Mouse (Mus musculus): ENCODE results near the gene Gpr18. TPM values are rescaled to one million over a fixed set of nuclear protein-coding genes. Genes with fewer than 3 reads are reported as not detected.

Gpr18 gene
- 0.23 and 0.55 TPM in 2 replicates for polyA plus RNA-seq (2016; fragmentation: Nextera tagmentation; extraction: Ambion mirVana)

- Histone ChIP-seq H3K27ac (no peak within 1 kb of the TSS), H3K36me3 (replicated peaks) (peaks cover 59% of the 10 kb centered on the region), H3K4me3 (no peak within 1 kb of the TSS), H3K4me1 (no peaks in the 10 kb centered on the region), H3K27me3 (ENCODE audit: poor library complexity, severe bottlenecking) (no peaks in the 10 kb centered on the region), H3K9me3 (no peaks in the 10 kb centered on the region)
- no peak for DNase-seq (ENCODE audit: extremely low spot score, low spot score)
- 86% methylated on average over 8 of the region's 8 CpGs for WGBS
These were observed at the start of gene Gpr18 for GRCm38 (mm10) chr14:121915621-121916020. Gpr18 (minus strand) TSS chr14:121915781.

GRCm38 (mm10) chr14:121964990-121965389, 49.4 kb upstream of the Gpr18 start, which contains the start of gene Gpr183:
Gpr183 (minus strand) TSS chr14:121965195.
- no peak for DNase-seq (ENCODE audit: extremely low spot score, low spot score)
- H3K27ac ChIP-seq, result no peak within 1 kb of the TSS; the same call in 1 of the 2 replicates
- WGBS, result 81% methylated on average over 6 of the region's 6 CpGs

GRCm38 (mm10) chr14:121963942-121964335, 48.4 kb upstream of the Gpr18 start:
- Histone ChIP-seq H3K4me3 (peak overlapping the region; percentile 5; the same call in 1 of the 2 replicates), H3K4me1 (no peaks in the 10 kb centered on the region), H3K9me3 (no peaks in the 10 kb centered on the region), H3K27me3 (ENCODE audit: poor library complexity, severe bottlenecking) (no peaks in the 10 kb centered on the region), H3K36me3 (replicated peaks) (no peaks in the 10 kb centered on the region), H3K27ac (no peak overlapping the region; the same call in 1 of the 2 replicates)
- no peak for DNase-seq (ENCODE audit: extremely low spot score, low spot score)
- WGBS, result 86% methylated on average over 4 of the region's 4 CpGs

More at GRCm38 (mm10) chr14:121964990-121965389, 49.4 kb upstream of the Gpr18 start, which contains the start of gene Gpr183:
- Histone ChIP-seq H3K4me3 (peak within 1 kb of the TSS; percentile 5; the same call in 1 of the 2 replicates), H3K4me1 (0 out of 2 replicates have a peak, but pooled peaks cover under 1% of the 10 kb centered on the region), H3K36me3 (replicated peaks) (no peaks in the 10 kb centered on the region), H3K27me3 (ENCODE audit: poor library complexity, severe bottlenecking) (no peaks in the 10 kb centered on the region), H3K9me3 (no peaks in the 10 kb centered on the region)

DNA sequence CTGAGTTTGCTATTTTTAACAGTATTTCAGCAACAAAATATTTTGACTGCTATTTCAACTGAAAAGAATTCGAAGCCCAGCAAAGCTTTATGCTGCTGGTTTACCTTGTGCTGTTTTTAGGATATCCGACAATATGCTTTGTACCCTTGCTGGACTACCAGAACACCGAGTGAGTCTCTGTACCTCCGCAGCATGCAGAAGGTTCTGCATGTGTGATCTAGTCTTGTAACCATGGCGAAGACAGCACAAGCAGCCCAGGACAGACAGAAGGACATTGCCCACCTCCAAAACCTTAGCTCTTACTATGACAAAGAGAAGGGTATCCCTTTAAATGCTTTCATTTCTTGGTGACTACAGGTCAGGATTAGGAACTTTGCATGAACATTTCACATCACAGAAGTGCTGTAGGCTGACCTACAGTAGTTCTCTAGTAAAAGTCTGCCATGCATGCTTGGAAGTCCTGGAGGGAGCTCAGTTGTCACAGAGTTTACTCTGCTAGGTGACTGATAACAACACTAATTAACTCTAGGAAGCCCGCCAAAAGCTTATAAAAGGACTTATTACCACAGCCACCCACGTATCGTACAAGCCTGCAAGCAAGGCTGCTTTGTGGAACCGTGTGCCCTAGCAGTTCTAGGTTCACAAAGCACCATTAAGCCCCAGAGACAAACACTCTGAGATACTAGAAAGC, 47.8 kb upstream of the Gpr18 start:
- 88% methylated on average over 9 of the region's 9 CpGs for WGBS

DNA sequence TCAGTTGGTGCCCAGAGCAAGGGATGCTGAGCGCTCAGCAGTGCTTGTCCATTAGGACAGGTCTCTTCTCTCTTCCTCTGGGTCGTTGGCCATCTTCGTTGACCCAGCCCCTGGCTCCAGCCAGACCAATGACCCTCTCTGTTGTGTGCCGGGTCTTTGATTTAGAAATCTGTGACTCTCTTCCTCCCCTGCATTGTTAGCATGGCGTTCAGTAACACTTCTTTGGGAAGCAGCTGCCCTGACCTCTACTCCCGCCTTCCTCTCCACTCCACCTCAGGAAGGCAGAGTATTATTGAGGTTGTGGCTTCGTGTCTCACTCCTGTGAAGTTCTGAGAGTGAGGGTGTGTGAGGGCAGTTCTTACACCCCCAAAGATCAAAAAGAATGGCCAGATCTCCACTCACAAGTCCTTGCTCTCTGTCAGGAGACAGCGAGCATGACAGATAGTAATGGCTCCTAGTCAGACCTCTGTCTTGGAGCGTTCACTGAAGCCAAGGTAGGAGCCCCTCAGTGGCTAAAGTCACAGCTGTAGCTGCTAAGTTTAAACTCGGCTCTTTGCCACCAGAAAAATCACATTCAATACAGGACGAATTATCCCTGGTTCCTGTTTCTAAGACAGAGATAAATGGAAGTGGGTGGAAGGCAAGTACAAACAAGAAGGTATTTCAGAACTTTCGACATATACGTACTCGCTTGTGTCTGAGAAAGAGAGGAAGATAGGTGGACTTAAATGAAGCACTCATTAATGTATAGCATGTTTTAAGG, 46.7 kb upstream of the Gpr18 start:
- H3K27ac ChIP-seq, result peak overlapping the region; percentile 8; the same call in 1 of the 2 replicates
- no peaks in the 10 kb centered on the region for H3K4me1 ChIP-seq
- no peaks in the 10 kb centered on the region for H3K9me3 ChIP-seq
- WGBS, result 87% methylated on average over 14 of the region's 14 CpGs
- no peak overlapping the region for H3K4me3 ChIP-seq
- DNase-seq (ENCODE audit: extremely low spot score, low spot score), result no peak
- H3K27me3 ChIP-seq (ENCODE audit: poor library complexity, severe bottlenecking), result no peaks in the 10 kb centered on the region
- no peaks in the 10 kb centered on the region for H3K36me3 ChIP-seq (replicated peaks)

More for the DNA sequence above, 47.8 kb upstream of the Gpr18 start:
- H3K9me3 ChIP-seq, result no peaks in the 10 kb centered on the region
- no peak for DNase-seq (ENCODE audit: extremely low spot score, low spot score)
- H3K36me3 ChIP-seq (replicated peaks), result no peaks in the 10 kb centered on the region
- H3K27me3 ChIP-seq (ENCODE audit: poor library complexity, severe bottlenecking), result no peaks in the 10 kb centered on the region
- no peaks in the 10 kb centered on the region for H3K4me1 ChIP-seq
- H3K27ac ChIP-seq, result no peak overlapping the region; the same call in 1 of the 2 replicates
- peak overlapping the region; percentile 5; the same call in 1 of the 2 replicates for H3K4me3 ChIP-seq

GRCm38 (mm10) chr14:121961496-121962127, 46.0 kb upstream of the Gpr18 start:
- H3K27ac ChIP-seq, result no peak overlapping the region; the same call in 1 of the 2 replicates
- H3K27me3 ChIP-seq (ENCODE audit: poor library complexity, severe bottlenecking), result no peaks in the 10 kb centered on the region
- H3K9me3 ChIP-seq, result no peaks in the 10 kb centered on the region
- no peak for DNase-seq (ENCODE audit: extremely low spot score, low spot score)
- no peak overlapping the region for H3K4me3 ChIP-seq
- no peaks in the 10 kb centered on the region for H3K36me3 ChIP-seq (replicated peaks)
- 93% methylated on average over 12 of the region's 12 CpGs for WGBS
- H3K4me1 ChIP-seq, result no peaks in the 10 kb centered on the region

- Histone ChIP-seq H3K27me3 (ENCODE audit: poor library complexity, severe bottlenecking) (no peaks in the 10 kb centered on the region), H3K9me3 (no peaks in the 10 kb centered on the region), H3K4me1 (no peaks in the 10 kb centered on the region), H3K36me3 (replicated peaks) (0 out of 2 replicates have a peak, but pooled peaks cover 2% of the 10 kb centered on the region), H3K4me3 (no peak overlapping the region), H3K27ac (no peak overlapping the region)
- DNase-seq (ENCODE audit: extremely low spot score, low spot score), result no peak
- 77% methylated on average over 6 of the region's 6 CpGs for WGBS
These were observed 45.4 kb upstream of the Gpr18 start for GRCm38 (mm10) chr14:121960997-121961396.

DNA sequence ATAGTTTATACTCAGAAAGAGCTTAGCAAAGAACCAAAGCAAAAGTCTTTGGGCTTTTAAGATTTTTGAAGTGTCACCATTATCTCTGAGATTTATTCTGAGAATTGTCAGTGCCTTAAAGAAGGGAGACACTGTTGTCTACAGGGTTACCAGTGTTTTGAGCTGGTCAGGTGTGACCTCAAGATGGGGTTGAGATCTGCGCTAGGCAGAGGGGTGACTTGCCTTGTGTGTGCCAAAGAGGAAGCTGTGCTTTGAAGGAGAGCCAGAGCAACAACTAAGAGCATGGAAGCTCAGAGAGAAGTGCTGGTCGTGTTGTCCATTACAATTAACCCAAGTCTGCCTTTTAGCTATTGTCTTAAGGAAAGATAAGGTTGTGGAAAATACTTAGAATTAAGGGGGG, 45.0 kb upstream of the Gpr18 start:
- no peaks in the 10 kb centered on the region for H3K4me1 ChIP-seq
- 92% methylated on average over 2 of the region's 2 CpGs for WGBS
- no peak for DNase-seq (ENCODE audit: extremely low spot score, low spot score)
- H3K27me3 ChIP-seq (ENCODE audit: poor library complexity, severe bottlenecking), result no peaks in the 10 kb centered on the region
- H3K27ac ChIP-seq, result no peak overlapping the region
- 0 out of 2 replicates have a peak, but pooled peaks cover 2% of the 10 kb centered on the region for H3K36me3 ChIP-seq (replicated peaks)
- H3K4me3 ChIP-seq, result no peak overlapping the region
- H3K9me3 ChIP-seq, result no peaks in the 10 kb centered on the region

DNA sequence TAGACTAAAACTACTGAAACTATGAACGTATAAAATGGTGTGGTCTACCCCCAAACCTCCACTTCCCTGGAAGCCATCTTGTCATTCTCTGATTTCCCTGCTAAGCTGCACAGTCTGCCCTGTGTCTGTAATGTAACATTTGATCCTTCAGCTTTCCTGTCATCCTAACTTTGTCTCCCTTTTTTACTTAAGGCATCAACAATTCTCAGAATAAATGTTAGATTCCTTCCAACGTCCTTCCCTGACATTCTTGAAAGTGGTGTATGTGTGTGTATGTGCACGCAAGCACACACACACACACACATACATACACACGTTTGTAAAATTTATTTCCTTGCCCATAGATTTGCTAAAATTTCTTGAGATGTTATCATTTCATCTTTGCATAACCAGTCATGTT, 44.5 kb upstream of the Gpr18 start:
- Histone ChIP-seq H3K36me3 (replicated peaks) (peaks cover 3% of the 10 kb centered on the region; the same call in 1 of the 2 replicates), H3K27ac (no peak overlapping the region), H3K27me3 (ENCODE audit: poor library complexity, severe bottlenecking) (no peaks in the 10 kb centered on the region), H3K4me1 (no peaks in the 10 kb centered on the region), H3K4me3 (no peak overlapping the region), H3K9me3 (no peaks in the 10 kb centered on the region)
- no peak for DNase-seq (ENCODE audit: extremely low spot score, low spot score)
- 91% methylated on average over 4 of the region's 4 CpGs for WGBS

DNA sequence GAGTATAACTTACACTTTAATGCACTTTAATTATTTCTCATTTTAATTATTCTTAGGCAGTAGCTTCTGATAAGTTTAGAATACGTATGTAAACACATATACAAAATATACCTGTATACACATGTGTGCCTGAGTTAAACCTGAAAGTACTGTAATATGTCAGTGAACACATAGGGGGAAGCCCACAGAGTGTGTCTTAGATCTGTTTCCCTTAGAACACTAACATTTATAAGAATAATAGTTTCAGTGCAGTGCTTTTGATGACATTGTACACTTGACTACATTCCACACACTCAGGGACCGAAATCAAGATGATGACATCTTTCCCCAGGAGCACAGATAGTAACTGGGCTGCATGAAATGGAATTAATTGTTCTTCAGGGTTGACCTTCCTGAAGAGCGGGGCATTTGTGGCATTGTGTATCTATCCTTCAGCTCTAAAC, 44.0 kb upstream of the Gpr18 start:
- no peaks in the 10 kb centered on the region for H3K9me3 ChIP-seq
- no peak overlapping the region for H3K27ac ChIP-seq
- no peak overlapping the region for H3K4me3 ChIP-seq
- peaks cover 8% of the 10 kb centered on the region for H3K36me3 ChIP-seq (replicated peaks)
- no peaks in the 10 kb centered on the region for H3K27me3 ChIP-seq (ENCODE audit: poor library complexity, severe bottlenecking)
- WGBS, result 93% methylated on average over 3 of the region's 3 CpGs
- no peak for DNase-seq (ENCODE audit: extremely low spot score, low spot score)
- no peaks in the 10 kb centered on the region for H3K4me1 ChIP-seq

- Histone ChIP-seq H3K4me3 (no peak overlapping the region), H3K36me3 (replicated peaks) (peaks cover 14% of the 10 kb centered on the region), H3K9me3 (no peaks in the 10 kb centered on the region), H3K4me1 (no peaks in the 10 kb centered on the region), H3K27ac (no peak overlapping the region), H3K27me3 (ENCODE audit: poor library complexity, severe bottlenecking) (no peaks in the 10 kb centered on the region)
- 90% methylated on average over 10 of the region's 10 CpGs for WGBS
- no peak for DNase-seq (ENCODE audit: extremely low spot score, low spot score)
These were observed 43.4 kb upstream of the Gpr18 start for GRCm38 (mm10) chr14:121958751-121959537.
